Mouse (Mus musculus) hematopoietic stem cell, adult 5-6 weeks (primary cell): ENCODE data around the gene Ubr3. TPM values are rescaled to one million over a fixed set of nuclear protein-coding genes. Genes with fewer than 3 reads are reported as not detected.
A peak's percentile ranks its signal among the peaks of the same experiment; 100 is the strongest.

Source experiments
- ATAC-seq, 2 experiments: fragments of 125-278 bp in 1 of 2; replicated peaks in 1 of 2; 2 replicates each; pipeline ENCODE4 v1.8.0; 2016 to 2017; ENCODE audit warnings: inconsistent platforms in 2 of 2, mild to moderate bottlenecking in 2 of 2, moderate number of reproducible peaks in 2 of 2, low read depth in 1 of 2, moderate TSS enrichment in 1 of 2; ENCODE audit not compliant: low FRiP score in 2 of 2, poor library complexity in 2 of 2, severe bottlenecking in 2 of 2, insufficient read depth in 1 of 2, low TSS enrichment in 1 of 2
- total RNA-seq: library from RNA; stranded (forward); fragments of 172-1452, 232-1000 nt; gene quantifications from 2 replicates; pipeline ENCODE4 v1.2.3, GENCODE M21; 2017

Ubr3 gene
- 55.3 and 62.1 TPM in 2 replicates for total RNA-seq

DNA sequence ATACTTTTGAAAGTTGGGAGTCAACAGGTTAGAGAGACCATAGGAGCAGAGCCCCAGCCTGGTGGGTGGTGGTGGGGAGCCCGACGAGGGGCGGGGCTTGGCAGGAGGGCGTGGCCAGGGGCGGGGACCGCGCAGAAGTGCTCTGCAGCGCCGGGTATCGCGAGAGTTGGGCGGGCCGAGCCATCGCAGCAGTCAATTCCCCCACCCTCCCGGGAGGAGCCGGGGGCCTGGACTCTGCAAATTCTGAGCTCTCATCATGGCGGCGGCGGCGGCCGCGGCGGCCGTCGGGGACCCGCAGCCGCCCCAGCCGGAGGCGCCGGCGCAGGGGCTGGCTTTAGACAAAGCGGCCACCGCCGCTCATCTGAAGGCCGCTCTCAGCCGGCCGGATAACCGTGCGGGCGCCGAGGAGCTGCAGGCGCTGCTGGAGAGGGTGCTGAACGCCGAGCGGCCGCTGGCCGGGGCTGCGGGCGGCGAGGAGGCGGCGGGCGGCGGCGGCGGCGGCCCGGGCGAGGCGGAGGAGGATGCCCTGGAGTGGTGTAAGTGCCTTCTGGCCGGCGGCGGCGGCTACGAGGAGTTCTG is at the start of gene Ubr3:
Gene Ubr3, plus strand, starts transcription at position 208 of the 579 bp plus-strand sequence.
- peak; percentile 97 to 98 for ATAC-seq

DNA sequence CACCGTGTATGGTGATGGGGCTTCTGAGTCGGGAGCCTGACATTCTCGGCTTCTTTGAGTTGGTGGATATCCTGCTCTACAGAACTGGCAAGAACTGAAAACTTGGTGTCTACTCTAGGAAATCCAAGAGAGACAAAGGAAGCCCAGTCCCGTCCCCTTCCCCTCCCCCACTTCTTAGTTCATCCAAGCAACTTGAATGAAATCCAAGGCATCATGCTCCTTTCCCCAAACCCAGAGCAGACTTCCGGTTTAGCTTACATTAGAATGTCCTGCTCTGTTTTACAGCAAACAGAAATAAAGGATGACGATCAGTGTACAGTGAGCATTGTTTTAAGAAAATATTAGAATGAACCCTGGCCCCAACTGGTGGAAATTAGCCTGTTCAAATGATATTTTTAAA is 47.8 kb upstream of the Ubr3 start:
- no peak for ATAC-seq

GRCm38 (mm10) chr2:69851427-69852058 is 45.5 kb upstream of the Ubr3 start:
- ATAC-seq = peak; percentile 43 to 46; a peak in 1 of 4 replicates

- peak; percentile 70 to 83 for ATAC-seq
Measured at GRCm38 (mm10) chr2:69856392-69856791, 40.7 kb upstream of the Ubr3 start.

DNA sequence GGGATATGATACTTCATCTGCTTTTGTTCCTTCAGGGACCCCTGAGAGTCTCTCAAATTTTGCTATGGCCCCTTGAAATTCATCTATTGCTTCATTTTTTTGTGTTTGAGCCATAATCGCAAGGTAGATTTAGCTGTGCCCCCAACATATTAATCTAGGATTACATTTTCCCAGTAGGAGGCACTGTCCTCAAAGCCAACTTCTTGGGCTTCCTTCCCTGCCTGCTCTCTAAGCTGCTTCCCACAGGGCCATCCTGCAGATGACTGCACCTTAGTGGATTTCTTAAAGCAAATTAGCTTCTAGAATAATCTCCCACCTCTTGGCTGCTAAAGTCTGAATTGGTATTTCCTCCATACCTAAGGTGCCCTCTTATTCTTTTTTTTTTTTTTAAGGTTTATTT is 39.2 kb upstream of the Ubr3 start:
- no peak for ATAC-seq

DNA sequence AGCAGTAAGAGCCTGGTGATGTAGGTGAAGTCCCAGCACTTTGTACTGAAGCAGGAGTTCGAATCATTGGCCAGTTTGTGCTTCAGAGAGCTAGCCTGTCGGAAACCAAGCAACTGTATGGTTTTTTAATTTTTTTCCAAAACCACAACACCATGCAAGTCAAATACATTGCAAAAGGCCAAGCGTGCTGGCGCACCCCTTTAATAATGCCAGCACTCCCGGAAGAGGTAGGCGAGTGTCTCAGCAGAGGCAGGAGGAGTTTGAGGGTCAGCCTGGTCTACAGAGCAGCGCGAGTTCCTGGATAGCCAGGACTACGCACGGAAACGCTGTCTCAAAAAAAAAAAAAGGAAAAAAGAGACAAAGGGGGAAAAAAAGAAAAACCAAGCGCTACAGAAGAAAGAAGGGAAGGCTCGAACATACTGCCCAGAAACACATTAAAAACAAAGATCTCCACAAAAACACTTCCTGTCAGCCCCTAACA is 36.0 kb upstream of the Ubr3 start:
- peak; percentile 57 to 60 for ATAC-seq

DNA sequence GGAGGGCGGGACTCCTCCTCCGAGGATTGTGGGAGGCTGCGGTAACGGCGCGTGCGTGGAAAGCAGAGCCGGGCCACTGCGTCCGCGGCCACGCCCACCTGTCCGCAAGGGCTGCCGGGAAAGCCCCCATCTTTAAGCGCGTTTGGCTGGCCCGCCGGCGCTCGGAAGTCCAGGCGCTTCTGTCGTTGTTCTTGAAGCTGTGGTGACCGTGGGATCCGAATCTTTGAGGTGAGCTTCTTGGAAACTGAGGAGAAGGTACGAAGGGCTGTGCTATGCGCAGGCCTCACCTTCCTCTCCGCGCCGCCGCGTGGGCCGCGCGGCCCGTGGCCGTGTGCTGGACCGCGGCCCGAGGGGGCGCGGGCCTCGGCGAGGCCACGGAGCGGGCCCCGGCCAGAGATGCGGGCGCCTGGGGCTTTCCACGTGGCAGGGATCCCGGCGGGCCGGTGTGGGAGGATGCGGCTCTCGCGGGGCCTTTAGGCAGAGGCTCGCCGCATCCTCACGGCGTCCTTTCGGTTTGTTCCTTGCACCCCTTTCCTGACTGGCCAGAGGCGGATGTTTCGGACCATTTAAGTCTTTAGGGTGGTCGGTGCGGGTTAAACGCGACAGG is 35.5 kb upstream of the Ubr3 start, which contains the start of gene Ssb:
Gene Ssb, plus strand, starts transcription at position 78 of the 607 bp plus-strand sequence.
- peak; percentile 88 to 93 for ATAC-seq

DNA sequence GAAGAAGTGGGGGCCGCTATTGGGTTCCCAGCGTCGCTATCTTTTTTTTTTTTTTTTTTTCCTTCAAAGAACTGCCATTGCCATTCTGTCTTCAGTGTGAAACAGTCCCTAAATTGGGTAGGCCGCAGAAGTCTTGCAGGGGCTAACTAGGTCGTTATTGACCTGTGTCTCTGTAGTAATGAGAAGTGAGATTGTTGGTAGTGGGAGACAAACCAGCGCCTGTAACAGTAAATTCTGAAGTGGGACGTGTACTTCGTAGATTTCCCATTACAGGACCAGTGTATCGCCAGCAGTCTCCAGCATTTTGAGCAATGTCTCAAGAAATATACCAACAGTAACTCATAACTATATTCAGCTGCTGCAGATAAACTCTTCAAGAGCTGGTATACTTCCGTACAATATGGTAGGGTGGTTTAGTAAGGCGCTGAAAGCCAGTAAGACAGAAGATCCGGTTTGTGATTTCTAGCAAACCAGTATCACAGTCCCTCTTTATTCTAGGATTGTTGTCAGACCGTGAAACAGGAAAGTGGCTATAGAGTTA is 34.9 kb upstream of the Ubr3 start:
- no peak for ATAC-seq

DNA sequence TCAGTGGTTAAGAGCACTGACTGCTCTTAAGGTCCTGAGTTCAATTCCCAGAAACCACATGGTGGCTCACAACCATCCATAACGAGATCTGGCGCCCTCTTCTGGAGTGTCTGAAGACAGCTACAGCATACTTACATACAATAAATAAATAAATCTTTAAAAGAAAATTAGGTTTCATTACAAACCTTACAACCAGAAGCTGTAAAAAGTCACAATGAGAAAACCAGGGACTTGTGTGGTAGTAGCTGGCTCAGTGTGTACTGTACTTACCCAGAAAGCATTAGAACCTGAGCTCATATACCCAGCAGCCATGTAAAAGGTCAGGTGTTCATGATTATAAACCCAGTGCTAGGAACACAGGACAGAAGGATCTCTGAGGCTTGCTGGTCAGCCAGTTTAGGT is 13.1 kb upstream of the Ubr3 start:
- no peak for ATAC-seq

DNA sequence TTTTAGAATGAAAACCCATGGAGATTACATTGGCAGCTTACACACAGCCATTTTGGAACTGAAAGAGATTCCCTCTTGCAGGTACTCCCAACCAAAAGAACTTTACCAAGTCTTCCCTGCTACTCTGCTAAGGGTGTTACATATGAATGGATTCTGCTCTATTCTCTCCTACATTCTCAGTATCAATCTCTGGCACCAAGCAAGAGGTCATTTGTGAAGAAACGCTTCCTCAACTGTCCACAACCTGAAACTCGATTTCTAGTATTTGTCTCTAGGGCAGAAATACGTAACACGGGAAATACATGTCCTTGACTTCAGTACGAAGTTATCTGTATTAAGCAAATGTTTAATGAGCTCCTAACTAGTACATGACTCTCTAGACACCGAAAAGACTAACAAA is 12.5 kb upstream of the Ubr3 start:
- ATAC-seq = no peak

- ATAC-seq = no peak
Measured at GRCm38 (mm10) chr2:69885050-69885449, 12.0 kb upstream of the Ubr3 start.

GRCm38 (mm10) chr2:69885451-69886305 is 11.4 kb upstream of the Ubr3 start, which contains the start of gene Mettl5:
Mettl5 (minus strand) TSS chr2:69885615.
- peak; percentile 99 to 100 for ATAC-seq

DNA sequence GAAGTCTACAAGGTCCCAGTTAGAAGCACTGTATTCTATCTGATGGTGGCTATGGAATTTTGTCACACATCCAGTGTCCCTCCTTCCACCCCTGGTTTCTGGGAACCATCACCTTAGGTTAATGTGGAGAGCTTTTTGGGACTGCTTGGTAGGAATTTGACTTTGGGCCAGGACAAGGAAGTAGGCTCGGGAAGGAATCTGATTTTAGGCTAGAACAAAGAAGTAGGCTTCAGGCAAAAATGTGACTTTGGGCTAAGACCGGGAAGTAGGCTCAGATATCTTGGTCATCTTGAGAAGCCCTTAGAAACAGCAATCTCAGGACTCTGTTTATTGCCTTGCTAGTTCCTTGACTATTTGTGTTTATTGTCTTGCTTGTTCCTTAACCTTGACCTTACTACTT is 8.1 kb upstream of the Ubr3 start:
- no peak for ATAC-seq

GRCm38 (mm10) chr2:69890843-69891242 is 6.2 kb upstream of the Ubr3 start:
- peak; percentile 58 to 76; a peak in 3 of 4 replicates for ATAC-seq

- ATAC-seq = no peak
Measured at GRCm38 (mm10) chr2:69893145-69893544, 3.9 kb upstream of the Ubr3 start.

DNA sequence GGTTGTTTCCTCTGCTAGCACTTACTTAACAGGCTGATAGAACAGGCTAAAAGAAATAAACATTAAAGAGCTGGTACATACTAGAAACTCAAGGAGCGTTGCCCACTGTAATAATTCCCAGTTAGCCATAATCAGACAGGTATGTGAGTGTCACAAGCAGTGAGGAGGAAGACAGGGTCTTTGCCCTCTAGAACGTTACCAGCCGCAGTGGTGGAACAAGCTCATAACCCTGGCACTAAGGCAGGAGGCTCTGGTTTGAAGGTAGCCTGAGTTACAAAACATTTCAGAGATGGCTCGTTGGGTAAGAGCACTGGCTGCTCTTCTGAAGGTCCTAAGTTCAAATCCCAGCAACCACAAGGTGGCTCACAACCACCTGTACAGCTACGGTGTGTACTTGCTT is 3.2 kb upstream of the Ubr3 start:
- no peak for ATAC-seq

- no peak for ATAC-seq
Measured at GRCm38 (mm10) chr2:69895502-69896223, 1.4 kb upstream of the Ubr3 start.
